Mouse (Mus musculus) intestine, embryonic 15.5 days (tissue): ENCODE measurements around the gene Dxo. TPM values are rescaled to one million over a fixed set of nuclear protein-coding genes. Genes with fewer than 3 reads are reported as not detected.
"Not testable (repeated sequence)": the region's sequence is repeated elsewhere in the genome, so short reads cannot be mapped to it uniquely, and the experiment has no call there.

Experiments used
- ATAC-seq: fragments of 200-750 bp; cut with Nextera tagmentation; 2 replicates; pipeline ENCODE4 v1.8.0; 2017; ENCODE audit warnings: moderate TSS enrichment, moderate library complexity
- H3K27ac ChIP-seq: fragments of 300-500 bp; sonication (generic); 2 replicates; pipeline ENCODE4 v1.5.1; 2015; ENCODE audit warnings: mild to moderate bottlenecking, inconsistent platforms
- H3K27me3 ChIP-seq: fragments of 300-500 bp; sonication (generic); replicated peaks from 2 replicates; pipeline ENCODE4 v1.6.1; 2015; ENCODE audit warnings: inconsistent platforms
- H3K36me3 ChIP-seq: fragments of 300-500 bp; sonication (generic); 2 replicates; pipeline ENCODE4 v1.6.1; 2015; ENCODE audit warnings: inconsistent platforms
- H3K4me1 ChIP-seq: fragments of 300-500 bp; sonication (generic); replicated peaks from 2 replicates; pipeline ENCODE4 v1.6.1; 2015; ENCODE audit warnings: inconsistent platforms
- H3K4me2 ChIP-seq: fragments of 300-500 bp; sonication (generic); replicated peaks from 2 replicates; pipeline ENCODE4 v1.6.1; 2015; ENCODE audit warnings: mild to moderate bottlenecking, inconsistent platforms
- H3K4me3 ChIP-seq: fragments of 300-500 bp; sonication (generic); replicated peaks from 2 replicates; pipeline ENCODE4 v1.5.1; 2015; ENCODE audit warnings: inconsistent platforms
- H3K9ac ChIP-seq: fragments of 300-500 bp; sonication (generic); 2 replicates; pipeline ENCODE4 v1.6.1; 2015; ENCODE audit warnings: inconsistent platforms
- H3K9me3 ChIP-seq: fragments of 300-500 bp; sonication (generic); 2 replicates; pipeline ENCODE4 v1.6.1; 2016; ENCODE audit warnings: inconsistent platforms
- WGBS: fragments of 180-500 bp; shearing (Covaris S2); methylation state at CpG from one replicate; pipeline ENCODE4 v1.1.7; 2015; 5-methylcytosine and 5-hydroxymethylcytosine counted together
- polyA plus RNA-seq: library from polyadenylated mRNA; unstranded; fragments of >200 nt; fragmentation: Nextera tagmentation; extraction: Ambion mirVana; gene quantifications from 2 replicates; pipeline ENCODE4 v1.2.1, GENCODE M21; 2015

Dxo gene
- polyA plus RNA-seq: 51.8 and 58.6 TPM in 2 replicates

DNA sequence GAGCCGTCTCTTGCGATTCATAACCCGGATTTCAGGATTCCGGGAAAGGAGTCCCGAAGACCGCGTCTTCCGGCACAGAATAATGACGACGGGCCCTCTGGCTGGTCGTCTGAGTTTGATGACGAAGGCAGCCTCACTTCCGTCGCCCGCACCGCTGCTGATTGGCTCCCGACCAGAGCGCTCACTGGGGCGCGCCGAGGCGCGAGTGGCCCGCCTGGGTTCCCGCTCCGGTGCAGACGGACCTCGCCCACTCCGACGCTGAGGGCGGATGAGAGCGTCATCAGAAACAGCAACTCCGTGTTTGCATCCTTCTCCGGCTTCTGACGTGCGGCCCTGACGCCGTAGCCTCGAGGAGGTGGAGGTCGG lies at the start of gene Dxo, which contains the start of gene Stk19:
Gene Dxo, plus strand, starts transcription at position 164 of the 366 bp plus-strand sequence.
Gene Stk19, minus strand, starts transcription at position 90 of the 366 bp plus-strand sequence.
- ATAC-seq: peak; percentile 97

DNA sequence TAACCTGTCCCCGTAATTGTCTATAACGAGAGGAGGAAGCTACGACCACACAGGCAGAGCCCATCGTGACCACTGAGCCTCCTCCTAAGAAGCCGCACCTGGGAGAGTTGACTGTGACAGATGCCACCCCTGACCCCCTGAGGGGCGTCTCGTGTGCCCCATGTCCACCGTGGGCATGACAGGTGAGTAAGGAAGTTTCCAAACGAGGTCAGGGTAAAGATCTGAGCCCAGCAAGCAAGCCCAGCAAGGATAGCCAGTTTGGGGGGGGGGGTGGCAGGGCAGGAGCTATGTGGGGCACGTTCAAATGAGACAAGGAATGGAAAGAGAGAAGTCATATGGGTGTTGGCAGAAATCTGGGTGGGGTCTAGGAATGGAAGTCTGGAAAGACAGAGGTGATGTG lies 41.8 kb upstream of the Dxo start:
- no peak overlapping the region for H3K27ac ChIP-seq
- no peaks in the 10 kb centered on the region for H3K36me3 ChIP-seq
- no peak overlapping the region for H3K9ac ChIP-seq
- no peak for ATAC-seq
- H3K4me3 ChIP-seq: no peak overlapping the region
- no peaks in the 10 kb centered on the region for H3K9me3 ChIP-seq
- 86% methylated on average over 10 of the region's 10 CpGs for WGBS
- H3K27me3 ChIP-seq: no peaks in the 10 kb centered on the region
- H3K4me1 ChIP-seq: no peaks in the 10 kb centered on the region
- H3K4me2 ChIP-seq: no peak overlapping the region

More for the DNA sequence above, at the start of gene Dxo, which contains the start of gene Stk19:
- peak within 1 kb of the TSS; percentile 45 for H3K27ac ChIP-seq
- H3K4me3 ChIP-seq: peak within 1 kb of the TSS; percentile 70
- no peaks in the 10 kb centered on the region for H3K9me3 ChIP-seq
- WGBS: under 1% methylated on average over 40 of the region's 40 CpGs
- peaks cover 22% of the 10 kb centered on the region for H3K4me1 ChIP-seq
- peaks cover 18% of the 10 kb centered on the region for H3K36me3 ChIP-seq
- H3K4me2 ChIP-seq: peak within 1 kb of the TSS; percentile 97
- H3K27me3 ChIP-seq: no peaks in the 10 kb centered on the region
- H3K9ac ChIP-seq: peak within 1 kb of the TSS; percentile 72

DNA sequence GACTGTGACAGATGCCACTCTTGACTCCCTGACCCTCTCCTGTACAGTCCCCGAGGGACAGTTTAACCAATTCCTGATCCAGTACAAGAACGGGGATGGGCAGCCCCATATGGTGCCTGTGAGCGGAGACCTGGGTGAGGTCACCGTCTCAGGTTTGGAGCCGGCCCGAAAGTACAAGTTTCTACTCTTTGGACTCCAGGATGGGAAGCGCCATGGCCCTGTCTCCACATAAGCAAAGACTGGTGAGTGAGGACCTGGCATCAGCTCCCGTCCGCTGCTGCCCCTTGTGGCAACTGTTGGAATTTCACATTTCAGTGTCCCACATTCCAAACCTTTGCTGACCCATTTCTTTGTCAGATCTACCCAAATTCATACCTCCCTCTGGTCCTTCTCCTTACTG lies 41.2 kb upstream of the Dxo start:
- ATAC-seq: no peak
- Histone ChIP-seq H3K27me3 (no peaks in the 10 kb centered on the region), H3K4me3 (no peak overlapping the region), H3K4me1 (no peaks in the 10 kb centered on the region), H3K36me3 (no peaks in the 10 kb centered on the region), H3K27ac (no peak overlapping the region), H3K4me2 (no peak overlapping the region), H3K9me3 (no peaks in the 10 kb centered on the region), H3K9ac (no peak overlapping the region)
- 58% methylated on average over 9 of the region's 9 CpGs for WGBS

DNA sequence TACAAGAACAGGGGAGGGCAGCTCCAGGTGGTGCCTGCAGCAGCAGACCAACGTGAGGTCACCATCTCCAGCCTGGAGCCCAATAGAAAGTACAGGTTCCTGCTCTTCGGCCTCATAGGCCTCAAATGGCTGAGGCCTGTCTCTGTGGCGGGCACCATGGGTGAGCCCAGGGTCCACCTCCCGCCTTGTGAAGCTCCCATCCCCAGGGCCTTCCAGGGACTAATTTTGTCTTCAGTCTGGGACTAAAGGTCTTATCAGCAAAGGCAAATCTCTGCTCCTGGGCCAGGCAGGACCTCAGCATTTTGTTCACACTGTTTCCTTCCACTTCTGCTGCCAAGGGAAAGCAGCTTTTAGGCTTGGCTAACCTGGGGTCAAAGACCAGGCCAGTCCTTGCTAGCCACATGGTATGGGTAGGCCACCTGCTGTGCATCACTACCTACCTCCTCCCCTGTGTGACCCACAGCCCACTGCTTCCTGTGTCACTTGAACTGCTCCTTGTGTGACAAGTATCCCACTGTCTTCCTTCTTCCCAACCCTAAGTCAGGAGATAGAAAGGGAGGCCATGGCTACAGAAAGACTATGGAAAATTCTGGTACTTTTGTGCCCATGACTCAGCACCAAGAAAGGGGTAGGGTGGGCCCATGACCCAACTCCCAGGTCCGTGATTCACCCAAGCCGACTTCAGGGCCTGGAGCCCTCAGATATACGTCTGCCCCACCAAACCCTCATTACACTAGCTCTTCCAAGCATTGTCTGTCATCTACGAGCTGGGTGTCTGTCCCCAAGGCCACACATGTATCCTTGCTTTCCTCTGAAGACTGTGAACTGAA lies 40.3 kb upstream of the Dxo start:
- Histone ChIP-seq H3K27ac (no peak overlapping the region), H3K4me1 (no peaks in the 10 kb centered on the region), H3K36me3 (no peaks in the 10 kb centered on the region), H3K4me3 (no peak overlapping the region), H3K27me3 (no peaks in the 10 kb centered on the region), H3K9ac (no peak overlapping the region), H3K9me3 (no peaks in the 10 kb centered on the region), H3K4me2 (no peak overlapping the region)
- WGBS: 86% methylated on average over 8 of the region's 8 CpGs
- no peak for ATAC-seq

DNA sequence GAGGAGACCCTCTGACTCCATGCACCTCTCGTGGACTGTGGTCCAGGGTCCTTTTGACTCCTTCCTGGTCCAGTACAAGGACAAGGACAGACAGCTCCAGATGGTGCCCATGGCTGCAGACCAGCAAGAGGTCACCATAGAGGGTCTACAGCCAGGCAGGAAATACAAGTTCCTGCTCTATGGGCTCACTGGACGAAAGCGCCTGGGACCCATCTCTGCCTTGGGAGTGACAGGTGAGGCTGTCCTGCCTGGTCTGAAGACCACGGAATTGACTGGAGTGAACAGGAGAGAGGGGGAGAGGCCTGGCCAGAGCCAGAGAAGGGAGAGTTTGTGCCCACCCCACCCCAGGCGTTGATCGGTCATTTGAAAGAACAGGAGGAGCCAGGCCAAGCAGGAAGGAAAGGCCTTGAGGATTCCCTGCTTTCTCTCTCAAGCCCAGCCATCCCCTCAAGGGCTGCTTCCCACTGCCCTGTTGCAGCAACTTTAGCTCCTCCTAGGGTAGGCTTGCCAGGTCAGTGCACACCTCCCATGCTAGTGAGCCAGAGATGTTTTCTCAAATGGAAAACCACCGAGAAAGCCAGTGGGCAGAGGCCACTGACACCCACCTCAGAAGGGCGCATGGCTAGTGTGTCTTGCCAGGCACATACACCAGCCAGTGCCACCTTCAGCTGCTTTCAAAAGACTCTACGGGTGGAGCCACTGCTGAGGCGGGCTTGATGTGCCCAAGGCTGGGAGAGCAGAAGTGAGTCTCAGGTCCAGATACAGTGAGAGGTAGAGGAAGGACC lies 39.4 kb upstream of the Dxo start:
- not testable (repeated sequence) for H3K4me1 ChIP-seq, H3K4me2 ChIP-seq, H3K4me3 ChIP-seq, H3K27ac ChIP-seq, ATAC-seq, H3K9me3 ChIP-seq, H3K9ac ChIP-seq, H3K27me3 ChIP-seq, H3K36me3 ChIP-seq
- WGBS: 80% methylated on average over 10 of the region's 10 CpGs

- H3K9me3 ChIP-seq, H3K36me3 ChIP-seq, H3K9ac ChIP-seq, H3K27ac ChIP-seq, H3K4me3 ChIP-seq, ATAC-seq, H3K27me3 ChIP-seq, H3K4me2 ChIP-seq, H3K4me1 ChIP-seq: not testable (repeated sequence)
- 83% methylated on average over 6 of the region's 7 CpGs for WGBS
Measured at GRCm38 (mm10) chr17:34798071-34798470, 38.7 kb upstream of the Dxo start.

DNA sequence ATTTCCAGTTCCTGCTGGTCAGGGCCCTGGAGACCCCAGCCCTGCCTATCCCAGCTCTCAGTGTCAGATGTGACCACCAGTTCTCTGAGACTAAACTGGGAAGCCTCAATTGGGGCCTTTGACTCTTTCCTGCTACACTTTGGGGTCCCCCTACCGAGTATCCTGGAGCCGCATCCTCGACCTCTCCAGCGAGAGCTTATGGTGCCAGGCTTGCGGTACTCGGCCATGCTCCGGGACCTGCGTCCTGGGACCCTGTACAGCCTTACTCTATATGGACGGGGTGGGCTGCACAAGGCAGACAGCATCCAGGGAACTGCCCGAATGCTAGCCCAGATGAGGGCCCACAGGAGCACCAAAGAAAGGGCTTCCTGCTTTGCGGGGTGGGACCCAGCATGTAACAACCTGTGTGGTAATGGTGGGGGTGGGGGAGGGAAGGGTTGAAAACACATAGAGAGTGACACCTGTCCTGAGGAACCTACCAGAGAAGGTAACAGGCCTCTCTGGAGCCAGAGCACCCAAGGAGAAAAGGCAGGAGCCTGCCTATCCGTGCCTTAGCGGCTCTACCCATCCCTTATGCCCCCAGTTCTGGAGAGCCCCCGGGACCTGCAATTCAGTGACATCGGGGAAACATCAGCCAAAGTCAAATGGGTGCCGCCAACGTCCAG lies 37.8 kb upstream of the Dxo start:
- Histone ChIP-seq H3K27me3 (no peaks in the 10 kb centered on the region), H3K4me2 (no peak overlapping the region), H3K4me3 (no peak overlapping the region), H3K27ac (no peak overlapping the region), H3K9ac (no peak overlapping the region), H3K9me3 (no peaks in the 10 kb centered on the region), H3K36me3 (no peaks in the 10 kb centered on the region), H3K4me1 (no peaks in the 10 kb centered on the region)
- 88% methylated on average over 17 of the region's 17 CpGs for WGBS
- no peak for ATAC-seq

- no peaks in the 10 kb centered on the region for H3K9me3 ChIP-seq
- no peak overlapping the region for H3K4me2 ChIP-seq
- no peaks in the 10 kb centered on the region for H3K4me1 ChIP-seq
- H3K27me3 ChIP-seq: no peaks in the 10 kb centered on the region
- no peak overlapping the region for H3K27ac ChIP-seq
- H3K36me3 ChIP-seq: no peaks in the 10 kb centered on the region
- no peak for ATAC-seq
- no peak overlapping the region for H3K9ac ChIP-seq
- WGBS: 87% methylated on average over 4 of the region's 4 CpGs
- H3K4me3 ChIP-seq: no peak overlapping the region
Measured at GRCm38 (mm10) chr17:34799531-34799925, 37.3 kb upstream of the Dxo start.

DNA sequence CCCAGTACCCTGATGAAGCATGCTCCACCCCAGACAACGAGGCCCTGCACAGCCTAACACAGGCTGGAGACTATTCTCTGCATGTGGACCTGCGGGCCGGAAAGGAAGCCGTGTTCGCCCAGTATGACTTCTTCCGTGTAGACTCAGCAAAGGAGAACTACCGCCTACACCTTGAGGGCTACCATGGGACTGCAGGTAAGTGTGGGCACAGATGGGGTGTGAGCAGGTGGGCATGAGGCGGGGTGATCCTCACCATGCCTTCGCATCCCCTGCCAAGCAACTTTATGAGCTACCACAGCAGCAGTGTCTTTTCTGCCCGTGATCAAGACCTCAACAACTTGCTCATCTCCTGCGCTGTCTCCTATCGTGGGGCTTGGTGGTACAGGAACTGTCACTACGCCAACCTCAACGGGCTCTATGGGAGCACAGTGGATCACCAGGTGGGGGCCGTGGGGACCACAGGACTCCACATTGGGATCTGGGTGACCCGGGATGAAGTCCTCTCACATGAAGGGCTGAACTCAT lies 36.0 kb upstream of the Dxo start:
- H3K9ac ChIP-seq, H3K9me3 ChIP-seq, H3K4me1 ChIP-seq, H3K27me3 ChIP-seq, H3K36me3 ChIP-seq, H3K4me2 ChIP-seq, ATAC-seq, H3K4me3 ChIP-seq, H3K27ac ChIP-seq: not testable (repeated sequence)
- WGBS: 89% methylated on average over 16 of the region's 16 CpGs

DNA sequence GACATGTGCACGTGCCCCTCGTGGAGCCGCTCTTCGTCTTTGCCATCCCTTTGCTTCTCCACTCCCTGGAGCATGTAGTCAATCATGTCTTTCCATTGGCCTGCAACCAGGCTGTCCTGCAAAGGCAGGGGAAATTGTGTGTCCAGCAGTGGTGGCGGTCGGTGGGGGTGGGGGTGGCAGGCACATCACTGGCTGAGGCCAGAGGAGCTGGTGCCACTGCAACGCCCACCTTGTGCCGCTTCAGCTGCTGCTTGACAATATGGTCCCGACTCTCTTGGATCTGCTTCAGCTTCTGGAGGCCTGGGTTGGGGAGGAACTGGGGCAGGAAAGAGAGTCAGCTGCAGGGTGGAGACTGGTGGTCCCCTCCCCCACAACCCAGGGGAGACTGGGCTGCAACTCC lies 34.1 kb upstream of the Dxo start:
- WGBS: 90% methylated on average over 9 of the region's 9 CpGs
- not testable (repeated sequence) for ATAC-seq, H3K4me1 ChIP-seq, H3K36me3 ChIP-seq, H3K27ac ChIP-seq, H3K4me3 ChIP-seq, H3K9me3 ChIP-seq, H3K9ac ChIP-seq, H3K27me3 ChIP-seq, H3K4me2 ChIP-seq

- not testable (repeated sequence) for H3K27me3 ChIP-seq, ATAC-seq, H3K4me3 ChIP-seq, H3K9ac ChIP-seq, H3K9me3 ChIP-seq, H3K27ac ChIP-seq, H3K36me3 ChIP-seq, H3K4me2 ChIP-seq, H3K4me1 ChIP-seq
- WGBS: 90% methylated on average over 6 of the region's 6 CpGs
Measured at GRCm38 (mm10) chr17:34803367-34803766, 33.5 kb upstream of the Dxo start.

DNA sequence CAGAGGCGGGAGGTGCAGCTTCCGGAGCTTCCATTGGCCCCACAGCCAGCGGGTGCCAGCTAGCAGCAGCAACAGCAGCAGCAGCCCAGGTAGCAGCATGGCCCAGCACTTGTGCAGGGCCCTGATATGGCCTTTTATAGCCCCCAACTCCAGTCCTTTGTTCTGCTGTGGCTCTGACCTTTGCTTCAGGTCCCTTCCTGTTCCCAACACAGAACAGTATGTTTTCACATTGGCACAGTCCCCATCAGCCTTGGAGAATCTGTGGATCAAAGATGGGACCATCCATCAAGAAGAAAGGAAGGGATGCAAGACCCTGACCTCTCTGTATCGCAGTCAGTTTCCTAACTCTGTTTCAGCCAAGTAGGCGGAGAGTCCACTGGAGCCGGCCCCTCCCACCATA lies 32.5 kb upstream of the Dxo start, which contains the start of gene Cyp21a1:
Gene Cyp21a1, minus strand, starts transcription at position 261 of the 400 bp plus-strand sequence.
- not testable (repeated sequence) for H3K27ac ChIP-seq, ATAC-seq, H3K4me1 ChIP-seq, H3K27me3 ChIP-seq, H3K4me2 ChIP-seq, H3K4me3 ChIP-seq, H3K36me3 ChIP-seq, H3K9ac ChIP-seq, H3K9me3 ChIP-seq
- 90% methylated on average over 5 of the region's 6 CpGs for WGBS
